Mouse (Mus musculus) bone marrow, adult 2 months (tissue): Measurements from ENCODE around the gene Marveld1.

ENCODE experiments used
- CTCF ChIP-seq: fragments of 200-500 bp; IDR thresholded peaks from 2 replicates; pipeline ENCODE4 v1.5.1; 2011; ENCODE audit warnings: low read length, control low read depth; ENCODE audit not compliant: control insufficient read depth, insufficient read depth
- POLR2A ChIP-seq: fragments of 200-500 bp; IDR thresholded peaks from 2 replicates; pipeline ENCODE4 v1.6.1; 2011; ENCODE audit warnings: low read depth, mild to moderate bottlenecking, control low read depth, low read length, borderline replicate concordance; ENCODE audit not compliant: control insufficient read depth

DNA sequence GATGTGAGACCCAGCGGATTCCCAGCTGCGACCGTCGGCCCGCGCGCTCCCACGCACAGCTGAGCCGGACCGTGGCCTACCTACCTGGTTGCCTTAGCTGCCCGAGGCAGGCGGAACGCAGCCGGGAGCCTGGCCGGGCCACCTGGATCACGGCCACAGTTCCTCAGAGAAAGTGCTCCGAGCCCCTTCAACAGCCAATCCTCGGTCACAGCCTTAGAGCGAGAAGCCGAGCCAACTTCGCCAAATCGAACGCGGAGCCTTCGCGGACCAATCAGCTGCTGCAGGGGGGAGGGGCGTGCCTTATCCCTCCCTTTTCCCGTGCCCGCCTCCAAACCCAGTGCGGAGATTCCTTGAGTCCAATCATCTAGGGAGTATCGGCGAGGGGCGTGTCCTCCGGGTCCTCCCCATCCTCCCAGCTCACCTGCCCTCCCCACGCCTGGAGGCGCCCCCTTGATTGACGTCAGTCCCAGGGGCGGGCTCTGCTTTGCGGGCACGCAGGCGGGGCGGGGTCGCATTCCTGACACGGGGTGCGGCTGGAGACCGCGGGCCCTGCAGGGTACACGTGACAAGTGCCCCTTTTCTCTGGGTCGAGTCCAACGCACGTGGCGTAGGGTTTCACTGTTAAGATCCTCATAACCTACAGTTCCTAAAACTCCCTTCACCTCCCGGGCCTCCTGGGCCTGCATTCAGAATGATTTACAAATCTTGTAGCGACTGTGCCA lies 18.3 kb upstream of the Marveld1 start, which contains the start of gene Avpi1:
- TF ChIP-seq POLR2A: peak; percentile 31; the same call in 1 of the 2 replicates
- no peak for TF ChIP-seq CTCF
